Mouse (Mus musculus) liver, embryonic 14.5 days (tissue): ENCODE measurements around the gene Ctcf.
A peak's percentile ranks its signal among the peaks of the same experiment; 100 is the strongest.

Source experiments
- CTCF ChIP-seq: IDR thresholded peaks from 2 replicates; pipeline ENCODE4 v1.5.1; 2016; ENCODE audit warnings: antibody characterized with exemption, low read depth, control low read depth
- EP300 ChIP-seq: IDR thresholded peaks from 2 replicates; pipeline ENCODE4 v1.6.1; 2016; ENCODE audit warnings: antibody characterized with exemption, low read depth

- peak; percentile 96 for TF ChIP-seq EP300
- no peak for TF ChIP-seq CTCF
These were observed 27.0 kb upstream of the Ctcf start for GRCm38 (mm10) chr8:105609355-105609754.
